Mouse (Mus musculus) CH12.LX (cell line): Measurements from ENCODE around the gene Agap1. TPM values are rescaled to one million over a fixed set of nuclear protein-coding genes. Genes with fewer than 3 reads are reported as not detected.

Experiments
- DNase-seq: peaks from one replicate; pipeline ENCODE4 v3.0.0-alpha.2; 2013; ENCODE audit errors: extremely low read depth
- H3K27ac ChIP-seq: 2 replicates; pipeline ENCODE4 v1.5.1; 2012; ENCODE audit warnings: low read depth, mild to moderate bottlenecking, control low read depth, moderate library complexity; ENCODE audit not compliant: insufficient read depth
- H3K27me3 ChIP-seq: replicated peaks from 2 replicates; pipeline ENCODE3; 2012; ENCODE audit warnings: inconsistent platforms
- H3K36me3 ChIP-seq, 2 experiments: replicated peaks in 1 of 2; 2 replicates each; pipeline versions ENCODE3 to v1.6.1; 2012; ENCODE audit warnings: inconsistent platforms in 1 of 2, low read length in 1 of 2, mild to moderate bottlenecking in 1 of 2, mixed read lengths in 1 of 2, moderate library complexity in 1 of 2; ENCODE audit not compliant: control insufficient read depth in 1 of 2, insufficient read depth in 1 of 2
- H3K4me1 ChIP-seq, 2 experiments: 2 replicates each; pipeline ENCODE4 v1.6.1; 2012; ENCODE audit warnings: inconsistent platforms in 1 of 2, moderate library complexity in 1 of 2; ENCODE audit not compliant: insufficient read depth in 2 of 2, control insufficient read depth in 1 of 2
- H3K4me2 ChIP-seq: 2 replicates; pipeline ENCODE4 v1.6.1; 2012; ENCODE audit warnings: low read depth, mild to moderate bottlenecking, control low read depth; ENCODE audit not compliant: poor library complexity, insufficient read depth, severe bottlenecking
- H3K4me3 ChIP-seq, 3 experiments: fragments of 150-350 bp in 1 of 3; sonication (generic) in 1 of 3; replicated peaks in 1 of 3; 2 replicates each; pipeline versions ENCODE3 to v1.5.1; 2011 to 2012; ENCODE audit warnings: low read depth in 2 of 3, low read length in 2 of 3, mild to moderate bottlenecking in 2 of 3, moderate library complexity in 2 of 3, control low read depth in 1 of 3, improper control_type of control experiment in 1 of 3, inconsistent platforms in 1 of 3, mixed read lengths in 1 of 3; ENCODE audit not compliant: poor library complexity in 1 of 3
- H3K79me2 ChIP-seq: replicated peaks from 2 replicates; pipeline ENCODE4 v1.6.1; 2012; ENCODE audit warnings: mild to moderate bottlenecking, moderate library complexity; ENCODE audit not compliant: control insufficient read depth, poor library complexity, insufficient read depth, severe bottlenecking; ENCODE audit errors: extremely low read depth
- H3K9ac ChIP-seq: 2 replicates; pipeline ENCODE4 v1.6.1; 2012; ENCODE audit warnings: low read depth, mild to moderate bottlenecking, control low read depth, moderate library complexity; ENCODE audit not compliant: insufficient read depth
- H3K9me3 ChIP-seq: replicated peaks from 2 replicates; pipeline ENCODE3; 2012; ENCODE audit warnings: low read length, inconsistent platforms, mixed read lengths
- BHLHE40 ChIP-seq: IDR thresholded peaks from 2 replicates; pipeline ENCODE4 v1.6.1; 2011; ENCODE audit warnings: mild to moderate bottlenecking, low read depth, low read length, improper control_type of control experiment
- CHD1 ChIP-seq: IDR thresholded peaks from 2 replicates; pipeline ENCODE4 v1.6.1; 2012; ENCODE audit warnings: low read depth, low read length, improper control_type of control experiment, inconsistent platforms
- CHD2 ChIP-seq: IDR thresholded peaks from 2 replicates; pipeline ENCODE4 v1.6.1; 2011; ENCODE audit warnings: low read length, improper control_type of control experiment
- E2F4 ChIP-seq: IDR thresholded peaks from 2 replicates; pipeline ENCODE4 v1.6.1; 2011; ENCODE audit warnings: low read depth, low read length, improper control_type of control experiment; ENCODE audit not compliant: insufficient replicate concordance
- ELF1 ChIP-seq: IDR thresholded peaks from 2 replicates; pipeline ENCODE4 v1.6.1; 2014; ENCODE audit warnings: low read depth, mild to moderate bottlenecking, inconsistent platforms, low read length, improper control_type of control experiment
- EP300 ChIP-seq: IDR thresholded peaks from 2 replicates; pipeline ENCODE4 v1.6.1; 2011; ENCODE audit warnings: low read length, improper control_type of control experiment
- GABPA ChIP-seq: IDR thresholded peaks from 2 replicates; pipeline ENCODE4 v1.6.1; 2012; ENCODE audit warnings: low read depth, low read length, improper control_type of control experiment, inconsistent platforms; ENCODE audit not compliant: insufficient replicate concordance
- HCFC1 ChIP-seq: IDR thresholded peaks from 2 replicates; pipeline ENCODE4 v1.6.1; 2012; ENCODE audit warnings: low read depth, mild to moderate bottlenecking, inconsistent platforms, low read length, improper control_type of control experiment
- JUN ChIP-seq: IDR thresholded peaks from 2 replicates; pipeline ENCODE4 v1.6.1; 2011; ENCODE audit warnings: low read depth, mild to moderate bottlenecking, low read length, improper control_type of control experiment, moderate library complexity; ENCODE audit not compliant: insufficient read depth
- JUND ChIP-seq: conservative IDR thresholded peaks from 2 replicates; pipeline ENCODE4 v1.6.1; 2011; ENCODE audit warnings: low read depth, low read length, improper control_type of control experiment
- KAT2A ChIP-seq: IDR thresholded peaks from 2 replicates; pipeline ENCODE4 v1.6.1; 2012; ENCODE audit warnings: low read length, improper control_type of control experiment, inconsistent platforms; ENCODE audit not compliant: insufficient replicate concordance
- MAZ ChIP-seq: IDR thresholded peaks from 2 replicates; pipeline ENCODE4 v1.6.1; 2012; ENCODE audit warnings: low read depth, mild to moderate bottlenecking, inconsistent platforms, low read length, improper control_type of control experiment, moderate library complexity
- MEF2A ChIP-seq: IDR thresholded peaks from 2 replicates; pipeline ENCODE4 v1.6.1; 2014; ENCODE audit warnings: low read depth, mild to moderate bottlenecking, inconsistent platforms, low read length, improper control_type of control experiment, borderline replicate concordance
- MXI1 ChIP-seq: IDR thresholded peaks from 2 replicates; pipeline ENCODE4 v1.6.1; 2011; ENCODE audit warnings: mild to moderate bottlenecking, low read depth, low read length, improper control_type of control experiment
- MYC ChIP-seq: IDR thresholded peaks from 2 replicates; pipeline ENCODE4 v1.6.1; 2011; ENCODE audit warnings: low read depth, mild to moderate bottlenecking, improper control_type of control experiment, low read length
- NELFE ChIP-seq: IDR thresholded peaks from 2 replicates; pipeline ENCODE4 v1.6.1; 2011; ENCODE audit warnings: low read depth, low read length, improper control_type of control experiment
- PAX5 ChIP-seq: IDR thresholded peaks from 2 replicates; pipeline ENCODE4 v1.6.1; 2012; ENCODE audit warnings: low read length, inconsistent platforms, mixed read lengths
- POLR2A ChIP-seq: IDR thresholded peaks from 2 replicates; pipeline ENCODE4 v1.6.1; 2011; ENCODE audit warnings: low read depth, mild to moderate bottlenecking, improper control_type of control experiment, low read length
- POLR2AphosphoS2 ChIP-seq: IDR thresholded peaks from 2 replicates; pipeline ENCODE4 v1.6.1; 2011; ENCODE audit warnings: low read depth, low read length, improper control_type of control experiment
- RAD21 ChIP-seq: IDR thresholded peaks from 2 replicates; pipeline ENCODE4 v1.6.1; 2011; ENCODE audit warnings: low read depth, mild to moderate bottlenecking, low read length, improper control_type of control experiment, moderate library complexity
- SMC3 ChIP-seq: IDR thresholded peaks from 2 replicates; pipeline ENCODE4 v1.6.1; 2011; ENCODE audit warnings: low read depth, low read length, improper control_type of control experiment
- TBP ChIP-seq: conservative IDR thresholded peaks from 2 replicates; pipeline ENCODE4 v1.6.1; 2011; ENCODE audit warnings: low read depth, low read length, improper control_type of control experiment
- TCF12 ChIP-seq: IDR thresholded peaks from 2 replicates; pipeline ENCODE4 v1.6.1; 2014; ENCODE audit warnings: low read depth, mild to moderate bottlenecking, inconsistent platforms, low read length, improper control_type of control experiment
- USF1 ChIP-seq: IDR thresholded peaks from 2 replicates; pipeline ENCODE4 v1.6.1; 2014; ENCODE audit warnings: low read depth, mild to moderate bottlenecking, inconsistent platforms, low read length, improper control_type of control experiment
- ZC3H11A ChIP-seq: IDR thresholded peaks from 2 replicates; pipeline ENCODE4 v1.6.1; 2012; ENCODE audit warnings: low read depth, mild to moderate bottlenecking, inconsistent platforms, low read length, improper control_type of control experiment
- ZKSCAN1 ChIP-seq: IDR thresholded peaks from 2 replicates; pipeline ENCODE4 v1.6.1; 2012; ENCODE audit warnings: low read depth, inconsistent platforms, low read length, improper control_type of control experiment, borderline replicate concordance
- ZMIZ1 ChIP-seq: IDR thresholded peaks from 2 replicates; pipeline ENCODE4 v1.6.1; 2012; ENCODE audit warnings: low read depth, mild to moderate bottlenecking, inconsistent platforms, low read length, improper control_type of control experiment
- dilution Hi-C: fragments of 300-500 bp; cut with MboI; formaldehyde crosslinking; loops from 2 replicates; pipeline ENCODE4 v1.14.3; 2020; ENCODE audit warnings: low sequenced_read_pairs; ENCODE audit not compliant: extremely low pct_unique_long_range_greater_than_20kb, extremely low pct_ligation_motif_present
- in situ Hi-C: fragments of 300-500 bp; cut with MboI; formaldehyde crosslinking; loops from 3 replicates; pipeline ENCODE4 v1.14.3; 2019; ENCODE audit warnings: low sequenced_read_pairs, low pct_ligation_motif_present, low pct_unique_long_range_greater_than_20kb, mixed read lengths
- polyA plus RNA-seq: library from polyadenylated mRNA; unstranded; fragments of >175 nt; gene quantifications from 2 replicates; pipeline ENCODE4 v1.2.1, GENCODE M21; 2012; ENCODE audit warnings: low read depth; ENCODE audit not compliant: insufficient read length
- total RNA-seq, 2 experiments: library from RNA; depleted of rRNA; stranded (reverse); fragments of 300-350 nt in 1 of 2; fragments of >200 nt in 1 of 2; gene quantifications; 2 replicates each; pipeline ENCODE4 v1.2.3; 2012 to 2014

Agap1 gene
- total and polyA plus RNA-seq, 3 experiments, result not detected

DNA sequence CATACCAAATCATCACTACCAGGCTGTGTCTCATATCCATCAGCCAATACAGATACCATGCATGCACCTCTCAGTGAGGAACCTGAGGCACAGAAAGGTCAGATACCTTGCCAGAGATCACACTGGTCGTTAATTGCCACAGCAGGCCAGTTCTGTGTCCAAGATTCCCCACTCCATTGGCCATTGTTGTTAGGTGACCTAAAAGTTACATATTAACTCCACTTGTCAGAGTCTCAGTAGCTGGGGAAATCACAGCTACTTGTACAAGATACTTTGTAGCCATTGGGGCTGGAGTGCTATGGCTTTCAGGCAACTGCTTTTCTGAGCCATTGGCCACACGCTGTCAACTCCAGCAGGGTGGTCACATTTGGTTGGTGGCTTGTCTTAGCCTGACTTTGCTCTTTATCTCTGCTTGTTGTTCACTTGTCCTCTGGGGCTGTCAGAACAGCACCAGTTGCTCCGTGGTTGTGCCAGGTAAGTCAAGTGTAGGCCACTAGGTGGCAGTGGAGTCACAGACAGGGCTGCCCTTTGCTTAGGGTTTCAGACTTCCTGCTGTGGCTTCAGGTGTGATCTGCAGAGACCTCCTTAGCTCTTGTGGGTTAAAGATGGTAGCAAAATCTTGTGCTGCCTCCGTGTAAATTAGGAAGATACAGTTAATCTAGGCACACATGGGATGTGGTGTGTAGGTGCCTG, 191.9 kb downstream of the Agap1 start:
- H3K4me3 ChIP-seq, result no peak overlapping the region
- no peak for DNase-seq
- in situ Hi-C loops, result no loop called here
- no peaks in the 10 kb centered on the region for H3K79me2 ChIP-seq
- no peaks in the 10 kb centered on the region for H3K4me1 ChIP-seq
- H3K36me3 ChIP-seq, result no peaks in the 10 kb centered on the region
- TF ChIP-seq HCFC1, result no peak
- TF ChIP-seq SMC3, result no peak
- no peak for TF ChIP-seq NELFE
- no peak for TF ChIP-seq RAD21
- no peak for TF ChIP-seq EP300
- no peak for TF ChIP-seq CHD1
- TF ChIP-seq POLR2AphosphoS2, result no peak
- no peak for TF ChIP-seq GABPA
- TF ChIP-seq MYC, result no peak
- TF ChIP-seq E2F4, result no peak
- no peak for TF ChIP-seq JUND
- no peak for TF ChIP-seq PAX5
- no peak for TF ChIP-seq CHD2
- no peak for TF ChIP-seq ELF1
- no peak overlapping the region for H3K4me2 ChIP-seq
- H3K27ac ChIP-seq, result no peak overlapping the region
- dilution Hi-C loops, result no loop called here
- no peak overlapping the region for H3K9ac ChIP-seq
- H3K27me3 ChIP-seq, result no peaks in the 10 kb centered on the region
- peaks cover 74% of the 10 kb centered on the region for H3K9me3 ChIP-seq

DNA sequence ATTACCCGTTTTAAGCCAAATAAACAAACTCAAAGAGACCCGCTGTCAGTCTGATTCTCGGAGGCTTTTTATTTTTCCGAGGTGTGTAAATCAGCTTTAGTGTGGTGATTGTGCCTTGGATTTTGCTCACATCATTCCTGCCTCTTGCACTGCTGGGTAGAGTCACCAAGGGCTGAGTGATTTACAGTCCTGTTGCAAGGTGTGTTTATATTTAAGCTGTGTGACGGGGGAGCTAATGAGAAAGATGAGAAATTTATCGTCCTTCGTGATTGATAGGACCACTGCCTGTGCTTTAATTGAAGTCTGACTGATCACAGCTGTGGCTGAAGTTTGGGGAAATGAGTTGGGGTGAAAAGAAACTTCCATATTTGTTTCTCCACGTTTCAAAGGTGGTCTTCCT, 192.9 kb downstream of the Agap1 start:
- Histone ChIP-seq H3K36me3 (no peaks in the 10 kb centered on the region), H3K27me3 (no peaks in the 10 kb centered on the region), H3K9me3 (peaks cover 74% of the 10 kb centered on the region), H3K4me1 (no peaks in the 10 kb centered on the region), H3K79me2 (no peaks in the 10 kb centered on the region), H3K4me2 (no peak overlapping the region), H3K4me3 (no peak overlapping the region), H3K27ac (no peak overlapping the region), H3K9ac (no peak overlapping the region)
- in situ Hi-C loops, result no loop called here
- dilution Hi-C loops, result no loop called here
- no peak for TF ChIP-seq USF1
- no peak for TF ChIP-seq MXI1
- no peak for TF ChIP-seq ZMIZ1
- TF ChIP-seq BHLHE40, result no peak
- TF ChIP-seq MEF2A, result no peak
- TF ChIP-seq RAD21, result no peak
- TF ChIP-seq E2F4, result no peak
- TF ChIP-seq TCF12, result no peak
- no peak for TF ChIP-seq JUN
- no peak for TF ChIP-seq MAZ
- no peak for TF ChIP-seq KAT2A
- no peak for TF ChIP-seq POLR2AphosphoS2
- no peak for TF ChIP-seq MYC
- TF ChIP-seq POLR2A, result no peak
- TF ChIP-seq ZKSCAN1, result no peak
- TF ChIP-seq ZC3H11A, result no peak
- no peak for TF ChIP-seq TBP
- DNase-seq, result no peak
